Mouse (Mus musculus) liver, embryonic 14.5 days (tissue): ENCODE results near the gene Adam15. TPM values are rescaled to one million over a fixed set of nuclear protein-coding genes. Genes with fewer than 3 reads are reported as not detected.
A peak's percentile ranks its signal among the peaks of the same experiment; 100 is the strongest.

Experiments used
- ATAC-seq: fragments of 200-750 bp; cut with Nextera tagmentation; 2 replicates; pipeline ENCODE4 v1.8.0; 2017; ENCODE audit warnings: moderate number of reproducible peaks, mild to moderate bottlenecking, moderate library complexity; ENCODE audit not compliant: insufficient read depth
- DNase-seq, 3 experiments: peaks; one replicate each; pipeline ENCODE4 v3.0.0-alpha.2; 2012 to 2013; ENCODE audit warnings: low read depth in 3 of 3, low spot score in 3 of 3
- H3K27ac ChIP-seq: fragments of 300-500 bp; sonication (generic); 2 replicates; pipeline ENCODE4 v1.5.1; 2014; ENCODE audit warnings: moderate library complexity, mild to moderate bottlenecking, control low read depth, inconsistent platforms
- H3K27me3 ChIP-seq: fragments of 300-500 bp; sonication (generic); 2 replicates; pipeline ENCODE4 v1.6.1; 2014; ENCODE audit warnings: mild to moderate bottlenecking, low read length, moderate library complexity; ENCODE audit not compliant: control insufficient read depth, insufficient read depth
- H3K36me3 ChIP-seq: fragments of 300-500 bp; sonication (generic); replicated peaks from 2 replicates; pipeline ENCODE4 v1.6.1; 2014; ENCODE audit warnings: low read depth; ENCODE audit not compliant: control insufficient read depth, insufficient read depth
- H3K4me1 ChIP-seq, 2 experiments: fragments of 200-500 bp in 1 of 2; fragments of 300-500 bp in 1 of 2; sonication (generic) in 1 of 2; replicated peaks; 2 replicates each; pipeline ENCODE4 v1.6.1; 2012 to 2014; ENCODE audit warnings: antibody characterized with exemption in 1 of 2, inconsistent platforms in 1 of 2, low read length in 1 of 2; ENCODE audit not compliant: control insufficient read depth in 2 of 2, insufficient read depth in 2 of 2
- H3K4me2 ChIP-seq: fragments of 300-500 bp; sonication (generic); 2 replicates; pipeline ENCODE4 v1.6.1; 2014; ENCODE audit warnings: low read depth, mild to moderate bottlenecking, control low read depth, moderate library complexity
- H3K4me3 ChIP-seq, 2 experiments: fragments of 200-500 bp in 1 of 2; fragments of 300-500 bp in 1 of 2; sonication (generic) in 1 of 2; 2 replicates each; pipeline ENCODE4 v1.5.1; 2012 to 2014; ENCODE audit warnings: low read depth in 2 of 2, low read length in 2 of 2, mild to moderate bottlenecking in 2 of 2, control low read depth in 1 of 2, inconsistent platforms in 1 of 2, moderate library complexity in 1 of 2; ENCODE audit not compliant: insufficient read depth in 1 of 2
- H3K9ac ChIP-seq: fragments of 300-500 bp; sonication (generic); replicated peaks from 2 replicates; pipeline ENCODE4 v1.6.1; 2014; ENCODE audit warnings: mild to moderate bottlenecking, control low read depth, moderate library complexity
- H3K9me3 ChIP-seq: fragments of 300-500 bp; sonication (generic); 2 replicates; pipeline ENCODE4 v1.6.1; 2016; ENCODE audit warnings: low read length, mixed read lengths; ENCODE audit not compliant: control insufficient read depth
- CTCF ChIP-seq: IDR thresholded peaks from 2 replicates; pipeline ENCODE4 v1.5.1; 2016; ENCODE audit warnings: antibody characterized with exemption, low read depth, control low read depth
- EP300 ChIP-seq: IDR thresholded peaks from 2 replicates; pipeline ENCODE4 v1.6.1; 2016; ENCODE audit warnings: antibody characterized with exemption, low read depth
- WGBS: fragments of 180-500 bp; shearing (Covaris S2); extraction: QIAGEN DNeasy Blood & Tissue Kit; methylation state at CpG from one replicate; pipeline ENCODE4 v1.1.7; 2014; ENCODE audit not compliant: insufficient replicate concordance; 5-methylcytosine and 5-hydroxymethylcytosine counted together
- polyA plus RNA-seq, 2 experiments: library from polyadenylated mRNA; depleted of rRNA in 1 of 2; stranded (reverse) in 1 of 2; unstranded in 1 of 2; fragments of >200 nt; fragmentation: Nextera tagmentation in 1 of 2; extraction: Ambion mirVana in 1 of 2; gene quantifications; 2 replicates each; pipeline versions ENCODE4 v1.2.1 to v1.2.3; 2012 to 2014

The Adam15 gene
- polyA plus RNA-seq, 2 experiments, result 4.9 to 6.2 TPM

- DNase-seq, result no peak
- ATAC-seq, result no peak
- TF ChIP-seq EP300, result no peak
- TF ChIP-seq CTCF, result peak; percentile 95
- Histone ChIP-seq H3K27ac (no peak overlapping the region), H3K9ac (no peak overlapping the region), H3K4me2 (peak overlapping the region; percentile 43), H3K4me3 (no peak overlapping the region), H3K9me3 (no peaks in the 10 kb centered on the region), H3K27me3 (peaks cover 47% of the 10 kb centered on the region), H3K36me3 (no peaks in the 10 kb centered on the region), H3K4me1 (no peaks in the 10 kb centered on the region; a peak in 1 of 4 replicates)
- 7% methylated on average over 21 of the region's 26 CpGs for WGBS
These were observed 34.4 kb downstream of the Adam15 start for GRCm38 (mm10) chr3:89315195-89315929.

GRCm38 (mm10) chr3:89314791-89315190 is 35.0 kb downstream of the Adam15 start:
- WGBS, result 48% methylated on average over 2 of the region's 2 CpGs
- TF ChIP-seq EP300 (no peak), CTCF (no peak)
- ATAC-seq (no peak), DNase-seq (no peak)
- Histone ChIP-seq H3K4me1 (no peaks in the 10 kb centered on the region), H3K27me3 (peaks cover 41% of the 10 kb centered on the region), H3K9ac (no peak overlapping the region), H3K36me3 (no peaks in the 10 kb centered on the region), H3K4me2 (no peak overlapping the region), H3K4me3 (no peak overlapping the region), H3K9me3 (no peaks in the 10 kb centered on the region), H3K27ac (no peak overlapping the region)

GRCm38 (mm10) chr3:89314340-89314739 is 35.5 kb downstream of the Adam15 start:
- 53% methylated on average over 5 of the region's 5 CpGs for WGBS
- TF ChIP-seq CTCF, result no peak
- TF ChIP-seq EP300, result no peak
- no peak overlapping the region for H3K9ac ChIP-seq
- H3K36me3 ChIP-seq, result no peaks in the 10 kb centered on the region
- H3K27me3 ChIP-seq, result peaks cover 37% of the 10 kb centered on the region
- ATAC-seq (no peak), DNase-seq (no peak)
- H3K4me2 ChIP-seq, result no peak overlapping the region
- no peak overlapping the region for H3K27ac ChIP-seq
- H3K4me3 ChIP-seq, result no peak overlapping the region
- H3K4me1 ChIP-seq, result no peaks in the 10 kb centered on the region
- no peaks in the 10 kb centered on the region for H3K9me3 ChIP-seq

- ATAC-seq, result 0 out of 2 replicates have a peak, but pooled peaks have one; percentile 8
- no peak for TF ChIP-seq EP300
- peak; percentile 87 for TF ChIP-seq CTCF
- no peaks in the 10 kb centered on the region for H3K27me3 ChIP-seq
- peaks cover 0 to 3% of the 10 kb centered on the region in 2 experiments; a peak in 1 of 4 replicates for H3K4me1 ChIP-seq
- H3K4me2 ChIP-seq, result no peak overlapping the region
- no peak overlapping the region for H3K9ac ChIP-seq
- no peak overlapping the region for H3K27ac ChIP-seq
- H3K4me3 ChIP-seq, result no peak overlapping the region
- DNase-seq, result peak in 1 of 3 experiments; percentile 26
- WGBS, result 4% methylated on average over 9 of the region's 9 CpGs
- H3K9me3 ChIP-seq, result no peaks in the 10 kb centered on the region
- no peaks in the 10 kb centered on the region for H3K36me3 ChIP-seq
These were observed 41.7 kb downstream of the Adam15 start for GRCm38 (mm10) chr3:89308089-89308488.

- no peak for DNase-seq
- Histone ChIP-seq H3K9me3 (no peaks in the 10 kb centered on the region), H3K9ac (no peak overlapping the region), H3K27ac (no peak overlapping the region), H3K36me3 (no peaks in the 10 kb centered on the region), H3K4me1 (peaks cover 0 to 3% of the 10 kb centered on the region in 2 experiments; a peak in 1 of 4 replicates), H3K27me3 (no peaks in the 10 kb centered on the region; the same call in 1 of the 2 replicates), H3K4me2 (no peak overlapping the region), H3K4me3 (no peak overlapping the region)
- 49% methylated on average over 8 of the region's 8 CpGs for WGBS
- ATAC-seq, result no peak
- TF ChIP-seq EP300 (no peak), CTCF (no peak)
These were observed 44.1 kb downstream of the Adam15 start for GRCm38 (mm10) chr3:89305551-89306325.
